Mouse (Mus musculus) kidney, embryonic 15.5 days (tissue): Measurements from ENCODE around the gene Pfkfb2. TPM values are rescaled to one million over a fixed set of nuclear protein-coding genes. Genes with fewer than 3 reads are reported as not detected.
A peak's percentile ranks its signal among the peaks of the same experiment; 100 is the strongest.

Experiments used
- ATAC-seq: fragments of 200-750 bp; cut with Nextera tagmentation; replicated peaks from 2 replicates; pipeline ENCODE4 v1.8.0; 2017; ENCODE audit warnings: moderate TSS enrichment; ENCODE audit not compliant: low FRiP score
- H3K27ac ChIP-seq: fragments of 300-500 bp; sonication (generic); 2 replicates; pipeline ENCODE4 v1.5.1; 2015; ENCODE audit warnings: mild to moderate bottlenecking, inconsistent platforms
- H3K27me3 ChIP-seq: fragments of 300-500 bp; sonication (generic); 2 replicates; pipeline ENCODE4 v1.6.1; 2015; ENCODE audit warnings: inconsistent platforms
- H3K36me3 ChIP-seq: fragments of 300-500 bp; sonication (generic); 2 replicates; pipeline ENCODE4 v1.6.1; 2015; ENCODE audit warnings: inconsistent platforms
- H3K4me1 ChIP-seq: fragments of 300-500 bp; sonication (generic); 2 replicates; pipeline ENCODE4 v1.6.1; 2015; ENCODE audit warnings: inconsistent platforms
- H3K4me2 ChIP-seq: fragments of 300-500 bp; sonication (generic); 2 replicates; pipeline ENCODE4 v1.6.1; 2015; ENCODE audit warnings: moderate library complexity, mild to moderate bottlenecking, inconsistent platforms
- H3K4me3 ChIP-seq: fragments of 300-500 bp; sonication (generic); replicated peaks from 2 replicates; pipeline ENCODE4 v1.5.1; 2015; ENCODE audit warnings: mild to moderate bottlenecking, inconsistent platforms
- H3K9ac ChIP-seq: fragments of 300-500 bp; sonication (generic); 2 replicates; pipeline ENCODE4 v1.6.1; 2015; ENCODE audit warnings: mild to moderate bottlenecking, inconsistent platforms
- H3K9me3 ChIP-seq: fragments of 300-500 bp; sonication (generic); replicated peaks from 2 replicates; pipeline ENCODE4 v1.6.1; 2016; ENCODE audit warnings: inconsistent platforms
- WGBS: fragments of 180-500 bp; shearing (Covaris S2); methylation state at CpG from one replicate; pipeline ENCODE4 v1.1.7; 2015; ENCODE audit warnings: mixed read lengths; 5-methylcytosine and 5-hydroxymethylcytosine counted together
- polyA plus RNA-seq: library from polyadenylated mRNA; unstranded; fragments of >200 nt; fragmentation: Nextera tagmentation; extraction: Ambion mirVana; gene quantifications from 2 replicates; pipeline ENCODE4 v1.2.1, GENCODE M21; 2015

Gene Pfkfb2
- 8.0 and 8.2 TPM in 2 replicates for polyA plus RNA-seq

GRCm38 (mm10) chr1:130729153-130729552 lies at the start of gene Pfkfb2:
Gene Pfkfb2 (minus strand): TSS chr1:130729253.
- Histone ChIP-seq H3K27ac (no peak within 1 kb of the TSS), H3K4me2 (no peak within 1 kb of the TSS), H3K9ac (no peak within 1 kb of the TSS), H3K4me3 (no peak within 1 kb of the TSS), H3K27me3 (no peaks in the 10 kb centered on the region), H3K9me3 (no peaks in the 10 kb centered on the region), H3K36me3 (no peaks in the 10 kb centered on the region), H3K4me1 (peaks cover 21% of the 10 kb centered on the region)
- no peak for ATAC-seq
- 81% methylated on average over 2 of the region's 2 CpGs for WGBS

GRCm38 (mm10) chr1:130776645-130777044 lies 47.6 kb upstream of the Pfkfb2 start:
- Histone ChIP-seq H3K27ac (no peak overlapping the region), H3K4me2 (no peak overlapping the region), H3K9me3 (no peaks in the 10 kb centered on the region), H3K36me3 (no peaks in the 10 kb centered on the region), H3K4me3 (no peak overlapping the region), H3K9ac (no peak overlapping the region), H3K27me3 (no peaks in the 10 kb centered on the region), H3K4me1 (no peaks in the 10 kb centered on the region)
- WGBS: 88% methylated on average over 1 of the region's 1 CpGs
- ATAC-seq: no peak

- Histone ChIP-seq H3K4me1 (no peaks in the 10 kb centered on the region), H3K36me3 (no peaks in the 10 kb centered on the region), H3K9me3 (no peaks in the 10 kb centered on the region), H3K27ac (peak overlapping the region; percentile 11; the same call in 1 of the 2 replicates), H3K4me3 (no peak overlapping the region), H3K9ac (no peak overlapping the region), H3K27me3 (no peaks in the 10 kb centered on the region), H3K4me2 (no peak overlapping the region)
- 76% methylated on average over 7 of the region's 7 CpGs for WGBS
- ATAC-seq: no peak
Observed at GRCm38 (mm10) chr1:130775691-130776331, 46.8 kb upstream of the Pfkfb2 start.

- WGBS: 72% methylated on average over 2 of the region's 2 CpGs
Observed at GRCm38 (mm10) chr1:130775234-130775633, 46.2 kb upstream of the Pfkfb2 start.

GRCm38 (mm10) chr1:130770981-130771494 lies 42.0 kb upstream of the Pfkfb2 start:
- H3K4me2 ChIP-seq: no peak overlapping the region
- no peaks in the 10 kb centered on the region for H3K9me3 ChIP-seq
- ATAC-seq: no peak
- no peaks in the 10 kb centered on the region for H3K4me1 ChIP-seq
- H3K27ac ChIP-seq: no peak overlapping the region
- no peaks in the 10 kb centered on the region for H3K36me3 ChIP-seq
- H3K27me3 ChIP-seq: no peaks in the 10 kb centered on the region
- WGBS: 78% methylated on average over 3 of the region's 3 CpGs
- H3K9ac ChIP-seq: no peak overlapping the region
- H3K4me3 ChIP-seq: no peak overlapping the region

More at GRCm38 (mm10) chr1:130775234-130775633, 46.2 kb upstream of the Pfkfb2 start:
- Histone ChIP-seq H3K4me2 (no peak overlapping the region), H3K27me3 (no peaks in the 10 kb centered on the region), H3K4me3 (no peak overlapping the region), H3K27ac (no peak overlapping the region), H3K4me1 (no peaks in the 10 kb centered on the region), H3K9ac (no peak overlapping the region), H3K36me3 (no peaks in the 10 kb centered on the region), H3K9me3 (no peaks in the 10 kb centered on the region)
- ATAC-seq: no peak

- 78% methylated on average over 4 of the region's 4 CpGs for WGBS
- ATAC-seq: peak; percentile 56; the same call in 1 of the 2 replicates
Observed at GRCm38 (mm10) chr1:130770487-130770886, 41.4 kb upstream of the Pfkfb2 start.

GRCm38 (mm10) chr1:130769925-130770324 lies 40.9 kb upstream of the Pfkfb2 start:
- no peaks in the 10 kb centered on the region for H3K27me3 ChIP-seq
- H3K9me3 ChIP-seq: no peaks in the 10 kb centered on the region
- H3K4me2 ChIP-seq: no peak overlapping the region
- no peak for ATAC-seq
- no peaks in the 10 kb centered on the region for H3K36me3 ChIP-seq
- no peak overlapping the region for H3K9ac ChIP-seq
- WGBS: 84% methylated on average over 2 of the region's 2 CpGs
- no peaks in the 10 kb centered on the region for H3K4me1 ChIP-seq
- no peak overlapping the region for H3K4me3 ChIP-seq
- peak overlapping the region; percentile 3; the same call in 1 of the 2 replicates for H3K27ac ChIP-seq

More at GRCm38 (mm10) chr1:130770487-130770886, 41.4 kb upstream of the Pfkfb2 start:
- Histone ChIP-seq H3K4me3 (no peak overlapping the region), H3K4me1 (no peaks in the 10 kb centered on the region), H3K4me2 (no peak overlapping the region), H3K27ac (peak overlapping the region; percentile 3; the same call in 1 of the 2 replicates), H3K9me3 (no peaks in the 10 kb centered on the region), H3K9ac (no peak overlapping the region), H3K36me3 (no peaks in the 10 kb centered on the region), H3K27me3 (no peaks in the 10 kb centered on the region)

- 84% methylated on average over 5 of the region's 5 CpGs for WGBS
- H3K9me3 ChIP-seq: no peaks in the 10 kb centered on the region
- H3K27ac ChIP-seq: no peak overlapping the region
- no peak overlapping the region for H3K4me2 ChIP-seq
- H3K9ac ChIP-seq: no peak overlapping the region
- no peak for ATAC-seq
- no peaks in the 10 kb centered on the region for H3K4me1 ChIP-seq
- no peaks in the 10 kb centered on the region for H3K36me3 ChIP-seq
- no peaks in the 10 kb centered on the region for H3K27me3 ChIP-seq
- H3K4me3 ChIP-seq: no peak overlapping the region
Observed at GRCm38 (mm10) chr1:130767066-130767465, 38.0 kb upstream of the Pfkfb2 start.

GRCm38 (mm10) chr1:130764027-130764461 lies 35.0 kb upstream of the Pfkfb2 start:
- H3K27ac ChIP-seq: no peak overlapping the region
- no peaks in the 10 kb centered on the region for H3K9me3 ChIP-seq
- H3K4me2 ChIP-seq: no peak overlapping the region
- H3K27me3 ChIP-seq: no peaks in the 10 kb centered on the region
- no peaks in the 10 kb centered on the region for H3K36me3 ChIP-seq
- ATAC-seq: no peak
- H3K9ac ChIP-seq: no peak overlapping the region
- no peaks in the 10 kb centered on the region for H3K4me1 ChIP-seq
- no peak overlapping the region for H3K4me3 ChIP-seq
- 77% methylated on average over 12 of the region's 12 CpGs for WGBS

- Histone ChIP-seq H3K27ac (no peak overlapping the region), H3K36me3 (no peaks in the 10 kb centered on the region), H3K9ac (no peak overlapping the region), H3K4me1 (no peaks in the 10 kb centered on the region), H3K4me2 (no peak overlapping the region), H3K4me3 (no peak overlapping the region), H3K27me3 (no peaks in the 10 kb centered on the region), H3K9me3 (no peaks in the 10 kb centered on the region)
- no peak for ATAC-seq
- 82% methylated on average over 3 of the region's 3 CpGs for WGBS
Observed at GRCm38 (mm10) chr1:130762045-130762760, 33.1 kb upstream of the Pfkfb2 start.

- Histone ChIP-seq H3K4me3 (no peak overlapping the region), H3K4me1 (no peaks in the 10 kb centered on the region), H3K36me3 (no peaks in the 10 kb centered on the region), H3K9ac (no peak overlapping the region), H3K4me2 (no peak overlapping the region), H3K9me3 (no peaks in the 10 kb centered on the region), H3K27ac (no peak overlapping the region), H3K27me3 (no peaks in the 10 kb centered on the region)
- 86% methylated on average over 1 of the region's 1 CpGs for WGBS
- no peak for ATAC-seq
Observed at GRCm38 (mm10) chr1:130761597-130761996, 32.5 kb upstream of the Pfkfb2 start.

GRCm38 (mm10) chr1:130759689-130760088 lies 30.6 kb upstream of the Pfkfb2 start:
- Histone ChIP-seq H3K9me3 (no peaks in the 10 kb centered on the region), H3K4me1 (no peaks in the 10 kb centered on the region), H3K36me3 (no peaks in the 10 kb centered on the region), H3K9ac (no peak overlapping the region), H3K27ac (no peak overlapping the region), H3K4me3 (no peak overlapping the region), H3K4me2 (no peak overlapping the region), H3K27me3 (no peaks in the 10 kb centered on the region)
- ATAC-seq: no peak
- WGBS: 88% methylated on average over 9 of the region's 9 CpGs
